Mouse (Mus musculus): ENCODE measurements around the gene Tgm3.

Tgm3 gene

DNA sequence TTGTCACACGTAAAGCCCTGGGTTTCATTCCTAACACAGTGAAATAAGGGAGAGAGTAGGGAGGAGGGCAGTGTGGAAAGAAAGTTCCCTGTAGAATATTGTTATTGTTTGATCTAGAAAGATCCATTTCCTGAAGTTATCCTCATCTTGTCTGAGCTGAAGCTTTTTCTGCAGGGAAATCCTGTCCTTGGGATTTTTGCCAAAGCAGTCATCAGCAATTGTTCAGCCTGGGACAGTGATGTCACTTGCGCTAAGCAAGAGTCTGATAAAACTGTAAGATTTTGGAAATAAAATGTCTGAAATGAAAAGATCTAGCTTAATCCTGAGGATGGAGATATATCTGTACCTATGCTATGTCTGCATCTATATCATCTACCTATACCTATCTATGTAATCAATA lies 58.2 kb downstream of the Tgm3 start:
- DNase-seq (ENCODE audit: low read depth): no peak

Measured in induced T-regulatory cell, adult 2 months (primary cell).